Mouse (Mus musculus): ENCODE measurements at regions not wholly inside any gene's neighbourhood (a gene's known extent, or its start where the extent isn't known, plus 50 kb on each side); places are given as distances from the start of the nearest gene placed in this dataset.

GRCm38 (mm10) chr13:31367226-31367625, 188.7 kb upstream of the Foxq1 start:
- TF ChIP-seq EP300 (IDR thresholded peaks at IDR 0.05; ENCODE audit: low read depth) (no peak), CTCF (IDR thresholded peaks at IDR 0.05; ENCODE audit: low read depth) (no peak)
